Mouse (Mus musculus): ENCODE measurements around the gene Hmox1. TPM values are rescaled to one million over a fixed set of nuclear protein-coding genes. Genes with fewer than 3 reads are reported as not detected.
A peak's percentile ranks its signal among the peaks of the same experiment; 100 is the strongest.

Hmox1 gene
- polyA plus RNA-seq, 1 experiment from 2014 or later, result 8.2 TPM

DNA sequence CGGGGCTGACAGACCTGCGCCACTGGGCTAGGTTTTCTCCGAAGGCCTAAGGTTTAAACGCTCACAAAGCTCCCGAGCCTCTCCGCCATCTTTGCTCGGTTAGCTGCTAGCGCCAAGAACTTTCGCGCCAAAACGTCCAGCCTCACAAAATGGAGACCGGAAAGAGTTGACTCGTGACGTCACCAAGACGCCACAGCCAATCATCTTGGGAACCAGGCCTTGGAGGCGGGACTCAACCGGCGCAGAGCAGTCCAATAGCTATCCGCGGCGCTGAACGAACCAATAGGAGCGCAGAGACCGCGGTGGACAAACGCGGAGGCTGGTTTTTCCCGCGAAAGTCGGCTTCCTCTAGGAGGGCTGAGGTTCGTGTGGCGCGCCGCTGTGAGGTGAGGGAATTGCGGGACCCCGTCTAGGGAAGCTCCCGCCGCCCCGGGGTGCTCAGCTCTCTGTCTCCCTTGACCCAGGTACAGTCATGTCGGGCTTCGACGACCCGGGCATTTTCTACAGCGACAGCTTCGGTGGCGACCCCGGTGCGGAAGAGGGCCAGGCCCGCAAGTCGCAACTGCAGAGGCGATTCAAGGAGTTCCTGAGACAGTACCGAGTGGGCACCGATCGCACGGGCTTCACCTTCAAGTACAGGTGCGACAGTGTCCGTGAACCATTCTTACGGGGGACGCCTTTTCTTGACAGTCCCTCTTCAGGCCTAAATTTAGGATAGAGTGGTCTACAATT, 16.0 kb downstream of the Hmox1 start, which contains the start of gene Mcm5:
Gene Mcm5, plus strand, starts transcription at position 334 of the 732 bp plus-strand sequence.
- peak; percentile 99 for ATAC-seq
- Histone ChIP-seq H3K27ac (ENCODE audit: low read length) (peak within 1 kb of the TSS; percentile 89), H3K4me1 (replicated peaks; ENCODE audit: control insufficient read depth, insufficient read depth, low read length) (peaks cover 11% of the 10 kb centered on the region), H3K27me3 (replicated peaks; ENCODE audit: control insufficient read depth, insufficient read depth, low read length) (no peaks in the 10 kb centered on the region), H3K36me3 (ENCODE audit: control insufficient read depth, insufficient read depth) (no peaks in the 10 kb centered on the region), H3K9ac (replicated peaks; ENCODE audit: low read depth, low read length) (peak within 1 kb of the TSS; percentile 81), H3K4me3 (replicated peaks; ENCODE audit: low read length) (peak within 1 kb of the TSS; percentile 78), H3K4me2 (ENCODE audit: low read length) (peak within 1 kb of the TSS; percentile 85), H3K9me3 (ENCODE audit: control insufficient read depth, low read length) (no peaks in the 10 kb centered on the region)
- under 1% methylated on average over 59 of the region's 59 CpGs for WGBS

DNA sequence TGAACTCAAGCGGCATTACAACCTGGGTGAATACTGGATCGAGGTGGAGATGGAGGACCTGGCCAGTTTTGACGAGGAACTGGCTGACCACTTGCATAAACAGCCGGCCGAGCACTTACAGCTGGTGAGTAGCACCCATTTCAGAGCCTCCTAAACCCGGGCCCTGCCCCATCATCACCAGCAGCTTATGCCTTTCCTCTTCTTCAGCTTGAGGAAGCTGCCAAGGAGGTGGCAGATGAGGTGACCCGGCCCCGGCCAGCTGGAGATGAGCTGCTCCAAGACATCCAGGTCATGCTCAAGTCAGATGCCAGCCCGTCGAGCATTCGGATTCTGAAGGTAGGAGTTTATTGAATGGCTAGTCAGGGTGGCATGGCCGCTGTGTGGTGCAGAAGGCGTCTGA, 16.7 kb downstream of the Hmox1 start:
- Histone ChIP-seq H3K27me3 (replicated peaks; ENCODE audit: control insufficient read depth, insufficient read depth, low read length) (no peaks in the 10 kb centered on the region), H3K27ac (ENCODE audit: low read length) (no peak overlapping the region), H3K9me3 (ENCODE audit: control insufficient read depth, low read length) (no peaks in the 10 kb centered on the region), H3K4me2 (ENCODE audit: low read length) (peak overlapping the region; percentile 85), H3K9ac (replicated peaks; ENCODE audit: low read depth, low read length) (peak overlapping the region; percentile 59), H3K36me3 (ENCODE audit: control insufficient read depth, insufficient read depth) (no peaks in the 10 kb centered on the region), H3K4me3 (replicated peaks; ENCODE audit: low read length) (peak overlapping the region; percentile 78), H3K4me1 (replicated peaks; ENCODE audit: control insufficient read depth, insufficient read depth, low read length) (peaks cover 11% of the 10 kb centered on the region)
- 16% methylated on average over 13 of the region's 13 CpGs for WGBS
- no peak for ATAC-seq

DNA sequence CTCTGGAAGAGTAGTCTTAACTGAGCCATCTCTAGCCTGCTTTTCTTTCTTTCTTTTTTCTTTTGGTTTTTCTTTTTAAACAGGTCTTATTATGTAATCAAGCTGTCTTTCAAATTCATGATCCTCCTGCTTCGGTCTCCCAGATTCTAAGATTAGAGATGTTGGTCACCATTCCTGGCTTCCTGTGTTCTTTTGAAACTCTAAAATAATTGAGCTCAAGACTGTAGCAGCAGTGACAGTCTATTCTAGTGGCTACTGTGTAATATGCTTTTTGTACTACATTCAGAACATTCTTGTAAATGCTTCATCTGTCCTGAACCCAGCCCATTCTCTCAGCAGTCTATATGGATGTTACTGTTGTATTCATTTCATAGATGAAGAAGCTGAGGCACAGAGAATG, 25.1 kb downstream of the Hmox1 start:
- no peaks in the 10 kb centered on the region for H3K27me3 ChIP-seq (replicated peaks; ENCODE audit: control insufficient read depth, insufficient read depth, low read length)
- no peak overlapping the region for H3K4me2 ChIP-seq (ENCODE audit: low read length)
- 92% methylated on average over 1 of the region's 1 CpGs for WGBS
- no peak for ATAC-seq
- no peak overlapping the region for H3K9ac ChIP-seq (replicated peaks; ENCODE audit: low read depth, low read length)
- H3K27ac ChIP-seq (ENCODE audit: low read length), result no peak overlapping the region
- no peaks in the 10 kb centered on the region for H3K9me3 ChIP-seq (ENCODE audit: control insufficient read depth, low read length)
- H3K4me3 ChIP-seq (replicated peaks; ENCODE audit: low read length), result no peak overlapping the region
- peaks cover 25% of the 10 kb centered on the region for H3K36me3 ChIP-seq (ENCODE audit: control insufficient read depth, insufficient read depth)
- H3K4me1 ChIP-seq (replicated peaks; ENCODE audit: control insufficient read depth, insufficient read depth, low read length), result no peaks in the 10 kb centered on the region

DNA sequence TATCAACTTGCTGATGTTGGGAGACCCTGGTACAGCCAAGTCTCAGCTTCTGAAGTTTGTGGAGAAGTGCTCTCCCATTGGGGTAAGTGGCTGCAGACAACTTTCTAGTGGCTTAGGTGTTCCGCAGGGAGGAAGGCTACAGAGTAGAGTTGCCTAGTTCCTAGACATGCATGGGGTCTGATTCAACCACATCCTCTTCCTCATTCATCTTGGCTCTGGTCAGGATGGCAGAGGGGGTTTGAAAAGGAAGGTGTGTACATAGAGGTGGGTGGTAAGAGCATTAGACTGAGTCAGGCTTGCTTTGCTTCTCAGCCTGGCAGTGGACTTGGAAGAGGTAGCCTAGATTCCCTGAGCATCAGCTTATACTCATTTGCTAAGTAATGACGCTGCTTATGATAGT, 25.9 kb downstream of the Hmox1 start:
- no peaks in the 10 kb centered on the region for H3K27me3 ChIP-seq (replicated peaks; ENCODE audit: control insufficient read depth, insufficient read depth, low read length)
- H3K27ac ChIP-seq (ENCODE audit: low read length), result no peak overlapping the region
- H3K9me3 ChIP-seq (ENCODE audit: control insufficient read depth, low read length), result no peaks in the 10 kb centered on the region
- no peaks in the 10 kb centered on the region for H3K4me1 ChIP-seq (replicated peaks; ENCODE audit: control insufficient read depth, insufficient read depth, low read length)
- H3K9ac ChIP-seq (replicated peaks; ENCODE audit: low read depth, low read length), result no peak overlapping the region
- ATAC-seq, result no peak
- no peak overlapping the region for H3K4me2 ChIP-seq (ENCODE audit: low read length)
- 95% methylated on average over 2 of the region's 2 CpGs for WGBS
- H3K36me3 ChIP-seq (ENCODE audit: control insufficient read depth, insufficient read depth), result peaks cover 25% of the 10 kb centered on the region
- H3K4me3 ChIP-seq (replicated peaks; ENCODE audit: low read length), result no peak overlapping the region

DNA sequence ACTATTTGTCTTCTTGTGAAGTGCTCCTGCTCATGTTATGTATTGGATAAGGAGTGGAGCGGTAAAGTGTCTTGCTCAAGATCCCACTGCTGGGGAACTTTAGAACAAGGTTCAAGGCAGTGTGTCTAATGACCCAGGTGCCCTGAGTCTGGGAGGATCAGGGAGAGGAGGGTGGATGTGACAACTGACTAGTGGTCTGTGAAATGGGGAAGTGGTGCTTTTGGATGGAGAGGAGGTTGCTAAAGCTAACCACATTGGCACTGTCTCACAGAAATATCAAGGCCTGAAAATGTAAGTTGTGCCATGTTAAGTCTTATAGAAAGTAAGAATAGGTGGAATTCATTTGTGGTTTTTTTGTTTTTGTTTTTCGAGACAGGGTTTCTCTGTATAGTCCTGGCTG, 26.3 kb downstream of the Hmox1 start:
- Histone ChIP-seq H3K9me3 (ENCODE audit: control insufficient read depth, low read length) (no peaks in the 10 kb centered on the region), H3K4me1 (replicated peaks; ENCODE audit: control insufficient read depth, insufficient read depth, low read length) (no peaks in the 10 kb centered on the region), H3K36me3 (ENCODE audit: control insufficient read depth, insufficient read depth) (peaks cover 25% of the 10 kb centered on the region), H3K4me2 (ENCODE audit: low read length) (no peak overlapping the region), H3K4me3 (replicated peaks; ENCODE audit: low read length) (no peak overlapping the region), H3K27me3 (replicated peaks; ENCODE audit: control insufficient read depth, insufficient read depth, low read length) (no peaks in the 10 kb centered on the region), H3K27ac (ENCODE audit: low read length) (no peak overlapping the region), H3K9ac (replicated peaks; ENCODE audit: low read depth, low read length) (no peak overlapping the region)
- 95% methylated on average over 2 of the region's 2 CpGs for WGBS
- no peak for ATAC-seq

DNA sequence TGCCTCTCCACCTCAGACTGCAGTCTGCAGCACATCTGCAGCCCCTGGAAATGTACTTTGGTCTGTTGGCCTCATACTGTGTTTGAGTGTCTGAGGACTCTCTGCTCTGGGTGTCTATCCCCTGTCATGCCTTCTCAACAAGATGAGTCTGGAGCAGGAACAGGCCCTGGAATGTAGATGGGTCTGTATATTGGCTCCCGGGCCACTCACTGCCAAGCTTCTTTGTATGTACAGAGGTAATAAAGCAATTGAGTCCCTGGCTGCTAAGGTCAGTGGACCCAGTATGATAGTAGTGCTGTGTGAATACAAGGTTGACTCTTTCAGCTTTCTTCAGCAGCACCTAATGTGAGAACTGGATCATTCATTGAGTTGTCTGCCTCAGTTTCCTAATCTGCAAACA, 34.0 kb downstream of the Hmox1 start:
- H3K4me2 ChIP-seq (ENCODE audit: low read length), result no peak overlapping the region
- H3K4me1 ChIP-seq (replicated peaks; ENCODE audit: control insufficient read depth, insufficient read depth, low read length), result no peaks in the 10 kb centered on the region
- no peak overlapping the region for H3K9ac ChIP-seq (replicated peaks; ENCODE audit: low read depth, low read length)
- no peaks in the 10 kb centered on the region for H3K9me3 ChIP-seq (ENCODE audit: control insufficient read depth, low read length)
- H3K27ac ChIP-seq (ENCODE audit: low read length), result no peak overlapping the region
- H3K4me3 ChIP-seq (replicated peaks; ENCODE audit: low read length), result no peak overlapping the region
- WGBS, result 88% methylated on average over 1 of the region's 1 CpGs
- no peak for ATAC-seq
- no peaks in the 10 kb centered on the region for H3K27me3 ChIP-seq (replicated peaks; ENCODE audit: control insufficient read depth, insufficient read depth, low read length)
- H3K36me3 ChIP-seq (ENCODE audit: control insufficient read depth, insufficient read depth), result peaks cover 4% of the 10 kb centered on the region; the same call in 1 of the 2 replicates

DNA sequence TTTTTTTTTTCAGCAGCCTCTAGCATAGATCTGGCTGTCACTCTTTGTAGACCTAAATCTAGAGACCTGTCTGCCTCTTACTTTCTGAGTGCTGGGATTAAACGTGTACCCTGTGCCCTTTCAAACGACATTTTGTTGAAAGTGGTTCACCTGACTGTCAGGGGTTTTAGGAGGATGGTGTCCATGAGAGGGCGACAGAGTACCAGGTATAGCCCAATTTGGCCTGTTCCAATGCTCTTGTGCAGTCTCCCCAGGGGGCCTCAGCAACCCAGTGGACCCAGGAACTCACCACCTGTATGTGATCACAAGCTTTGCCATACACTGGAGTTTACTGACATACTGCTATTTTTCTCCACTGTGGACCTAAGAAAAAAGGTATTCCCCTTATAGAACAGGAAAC, 39.1 kb downstream of the Hmox1 start:
- no peak overlapping the region for H3K9ac ChIP-seq (replicated peaks; ENCODE audit: low read depth, low read length)
- no peaks in the 10 kb centered on the region for H3K9me3 ChIP-seq (ENCODE audit: control insufficient read depth, low read length)
- H3K4me2 ChIP-seq (ENCODE audit: low read length), result no peak overlapping the region
- no peaks in the 10 kb centered on the region for H3K27me3 ChIP-seq (replicated peaks; ENCODE audit: control insufficient read depth, insufficient read depth, low read length)
- H3K4me3 ChIP-seq (replicated peaks; ENCODE audit: low read length), result no peak overlapping the region
- H3K4me1 ChIP-seq (replicated peaks; ENCODE audit: control insufficient read depth, insufficient read depth, low read length), result peaks cover 5% of the 10 kb centered on the region; the same call in 1 of the 2 replicates
- no peak overlapping the region for H3K27ac ChIP-seq (ENCODE audit: low read length)
- 0 out of 2 replicates have a peak, but pooled peaks cover 2% of the 10 kb centered on the region for H3K36me3 ChIP-seq (ENCODE audit: control insufficient read depth, insufficient read depth)
- 13% methylated on average over 3 of the region's 3 CpGs for WGBS
- ATAC-seq, result no peak

DNA sequence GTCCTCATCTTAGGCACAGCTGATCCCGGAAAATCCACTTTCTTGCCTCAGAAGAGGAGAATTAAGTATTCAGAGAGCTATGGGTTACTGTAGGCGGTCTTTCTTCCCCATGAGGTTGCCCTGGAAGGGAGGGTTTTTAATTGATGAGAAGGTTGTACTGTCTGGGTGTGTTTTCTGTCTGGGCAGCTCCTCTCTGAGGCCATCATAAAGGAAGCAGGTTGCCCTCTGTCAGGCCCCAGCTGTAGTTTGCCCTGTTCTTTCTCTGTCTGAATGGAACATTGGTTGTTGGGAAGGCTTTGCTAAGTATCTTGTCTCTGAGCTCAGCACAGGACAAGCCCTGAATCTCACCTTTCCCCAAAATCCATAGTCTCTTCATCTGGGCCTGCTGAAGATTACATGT, 40.0 kb downstream of the Hmox1 start:
- H3K27me3 ChIP-seq (replicated peaks; ENCODE audit: control insufficient read depth, insufficient read depth, low read length), result no peaks in the 10 kb centered on the region
- H3K9ac ChIP-seq (replicated peaks; ENCODE audit: low read depth, low read length), result no peak overlapping the region
- WGBS, result 78% methylated on average over 2 of the region's 2 CpGs
- H3K27ac ChIP-seq (ENCODE audit: low read length), result no peak overlapping the region
- ATAC-seq, result no peak
- H3K4me2 ChIP-seq (ENCODE audit: low read length), result no peak overlapping the region
- 0 out of 2 replicates have a peak, but pooled peaks cover 2% of the 10 kb centered on the region for H3K36me3 ChIP-seq (ENCODE audit: control insufficient read depth, insufficient read depth)
- no peak overlapping the region for H3K4me3 ChIP-seq (replicated peaks; ENCODE audit: low read length)
- H3K4me1 ChIP-seq (replicated peaks; ENCODE audit: control insufficient read depth, insufficient read depth, low read length), result peaks cover 5% of the 10 kb centered on the region; the same call in 1 of the 2 replicates
- H3K9me3 ChIP-seq (ENCODE audit: control insufficient read depth, low read length), result no peaks in the 10 kb centered on the region

DNA sequence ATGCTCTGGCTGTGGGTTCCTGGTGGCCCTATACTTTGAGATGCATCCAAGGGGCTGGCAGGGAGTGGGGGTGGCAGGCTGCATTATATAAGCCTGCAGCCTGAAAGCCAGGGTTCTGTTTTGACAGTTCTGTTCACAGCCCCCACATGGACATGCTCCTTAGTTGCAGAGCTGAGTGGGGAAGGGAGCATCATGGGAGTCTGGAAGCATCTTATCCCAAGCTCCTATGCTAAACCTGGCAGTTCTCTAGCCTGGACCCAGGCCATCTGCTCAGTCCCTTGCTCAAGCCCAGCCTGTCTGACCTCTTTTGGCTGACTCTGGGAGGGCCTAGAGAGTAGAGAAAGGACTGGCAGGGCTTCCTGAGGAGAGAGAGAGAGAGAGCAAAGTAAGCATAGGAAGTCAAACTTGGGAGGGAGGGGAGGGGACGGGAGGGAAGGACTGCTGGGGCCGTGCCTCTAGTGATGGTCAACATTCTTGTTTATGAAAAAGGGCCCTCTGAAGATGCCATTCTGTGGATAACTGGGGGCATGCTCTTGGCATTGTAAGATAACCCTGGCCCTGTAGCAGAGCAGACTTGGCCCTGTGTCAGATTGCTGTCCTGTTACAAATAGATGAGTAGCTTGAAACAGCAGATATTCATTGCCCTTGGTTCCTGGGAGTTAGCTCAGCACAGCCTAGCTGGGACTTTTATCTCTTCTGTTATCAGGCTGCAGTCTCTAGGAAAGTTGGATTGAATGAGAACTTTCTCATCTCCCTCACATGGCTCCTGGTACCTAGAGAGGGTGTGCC, 41.4 kb downstream of the Hmox1 start:
- no peaks in the 10 kb centered on the region for H3K36me3 ChIP-seq (ENCODE audit: control insufficient read depth, insufficient read depth)
- no peaks in the 10 kb centered on the region for H3K27me3 ChIP-seq (replicated peaks; ENCODE audit: control insufficient read depth, insufficient read depth, low read length)
- no peak overlapping the region for H3K4me2 ChIP-seq (ENCODE audit: low read length)
- no peak overlapping the region for H3K9ac ChIP-seq (replicated peaks; ENCODE audit: low read depth, low read length)
- no peak overlapping the region for H3K27ac ChIP-seq (ENCODE audit: low read length)
- WGBS, result 52% methylated on average over 2 of the region's 2 CpGs
- no peaks in the 10 kb centered on the region for H3K9me3 ChIP-seq (ENCODE audit: control insufficient read depth, low read length)
- ATAC-seq, result peak; percentile 71
- H3K4me1 ChIP-seq (replicated peaks; ENCODE audit: control insufficient read depth, insufficient read depth, low read length), result peaks cover 5% of the 10 kb centered on the region; the same call in 1 of the 2 replicates
- no peak overlapping the region for H3K4me3 ChIP-seq (replicated peaks; ENCODE audit: low read length)
